Mouse (Mus musculus) brown adipose tissue, adult 24 weeks (tissue): ENCODE measurements at regions not wholly inside any gene's neighbourhood (a gene's known extent, or its start where the extent isn't known, plus 50 kb on each side); places are given as distances from the start of the nearest gene placed in this dataset.

ENCODE experiments used
- H3K27ac ChIP-seq: fragments of 200-500 bp; replicated peaks from 2 replicates; pipeline ENCODE4 v1.5.1; 2012; ENCODE audit warnings: low read depth, mild to moderate bottlenecking, low read length
- H3K4me1 ChIP-seq: fragments of 200-500 bp; 2 replicates; pipeline ENCODE4 v1.6.1; 2012; ENCODE audit warnings: low read length, mixed read lengths; ENCODE audit not compliant: control insufficient read depth, insufficient read depth, insufficient read length
- H3K4me3 ChIP-seq: fragments of 200-500 bp; 2 replicates; pipeline ENCODE4 v1.5.1; 2012; ENCODE audit warnings: low read depth, mild to moderate bottlenecking, low read length, moderate library complexity; ENCODE audit not compliant: insufficient read depth

GRCm38 (mm10) chr12:8393976-8394375 lies 80.7 kb downstream of the Hs1bp3 start:
- Histone ChIP-seq H3K4me1 (peaks cover 24% of the 10 kb centered on the region), H3K27ac (no peak overlapping the region), H3K4me3 (no peak overlapping the region)
